Mouse (Mus musculus): ENCODE results near the gene Taok2. TPM values are rescaled to one million over a fixed set of nuclear protein-coding genes. Genes with fewer than 3 reads are reported as not detected.
"Not testable (repeated sequence)": the region's sequence is repeated elsewhere in the genome, so short reads cannot be mapped to it uniquely, and the experiment has no call there.

Taok2 gene
- polyA plus RNA-seq, 1 experiment from 2014 or later: 53.4 TPM

DNA sequence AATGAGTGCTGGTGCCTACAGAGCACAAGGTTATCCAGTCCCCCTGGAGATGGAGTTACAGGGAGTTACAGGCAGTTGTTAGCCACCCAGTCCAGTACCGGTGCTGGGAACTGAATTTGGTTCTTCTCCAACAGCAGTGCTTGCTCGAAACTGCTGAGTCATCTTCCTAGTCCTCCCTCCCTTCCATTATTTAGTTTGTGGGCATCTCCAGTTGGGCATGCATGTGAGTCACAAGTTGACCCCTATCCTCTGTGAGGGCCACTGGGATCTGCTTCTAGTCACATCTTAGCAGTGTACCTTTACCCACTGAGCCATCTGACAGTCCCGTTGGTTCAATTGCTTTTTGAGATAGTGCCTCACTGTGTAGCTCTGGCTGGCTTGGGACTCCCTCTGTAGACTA lies 21.1 kb upstream of the Taok2 start:
- Histone ChIP-seq H3K9me3 (no peaks in the 10 kb centered on the region), H3K9ac (no peak overlapping the region), H3K4me1 (no peaks in the 10 kb centered on the region), H3K36me3 (no peaks in the 10 kb centered on the region), H3K4me2 (no peak overlapping the region), H3K4me3 (no peak overlapping the region), H3K27ac (no peak overlapping the region), H3K27me3 (no peaks in the 10 kb centered on the region)
- 68% methylated on average over 3 of the region's 3 CpGs for WGBS
- no peak for ATAC-seq (ENCODE audit: insufficient number of reproducible peaks, insufficient read depth, low FRiP score, low TSS enrichment, low read depth)

DNA sequence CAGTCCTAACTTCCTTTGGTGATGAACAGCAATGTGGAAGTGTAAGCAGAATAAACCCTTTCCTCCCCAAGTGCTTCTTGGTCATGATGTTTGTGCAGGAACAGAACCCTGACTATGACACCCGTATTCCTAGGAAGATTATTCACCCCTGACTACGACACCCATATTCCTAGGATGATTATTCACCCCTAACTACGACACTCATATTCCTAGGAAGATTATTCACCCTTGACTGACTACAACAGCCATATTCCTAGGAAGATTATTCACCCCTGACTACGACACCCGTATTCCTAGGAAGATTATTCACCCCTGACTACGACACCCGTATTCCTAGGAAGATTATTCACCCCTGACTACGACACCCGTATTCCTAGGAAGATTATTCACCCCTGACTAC lies 15.3 kb upstream of the Taok2 start:
- H3K36me3 ChIP-seq; H3K9me3 ChIP-seq; H3K4me3 ChIP-seq; ATAC-seq (ENCODE audit: insufficient number of reproducible peaks, insufficient read depth, low FRiP score, low TSS enrichment, low read depth); H3K9ac ChIP-seq; H3K27ac ChIP-seq; H3K4me2 ChIP-seq; H3K27me3 ChIP-seq: not testable (repeated sequence)
- peaks cover 17% of the 10 kb centered on the region for H3K4me1 ChIP-seq
- 94% methylated on average over 9 of the region's 9 CpGs for whole genome bisulfite sequencing

DNA sequence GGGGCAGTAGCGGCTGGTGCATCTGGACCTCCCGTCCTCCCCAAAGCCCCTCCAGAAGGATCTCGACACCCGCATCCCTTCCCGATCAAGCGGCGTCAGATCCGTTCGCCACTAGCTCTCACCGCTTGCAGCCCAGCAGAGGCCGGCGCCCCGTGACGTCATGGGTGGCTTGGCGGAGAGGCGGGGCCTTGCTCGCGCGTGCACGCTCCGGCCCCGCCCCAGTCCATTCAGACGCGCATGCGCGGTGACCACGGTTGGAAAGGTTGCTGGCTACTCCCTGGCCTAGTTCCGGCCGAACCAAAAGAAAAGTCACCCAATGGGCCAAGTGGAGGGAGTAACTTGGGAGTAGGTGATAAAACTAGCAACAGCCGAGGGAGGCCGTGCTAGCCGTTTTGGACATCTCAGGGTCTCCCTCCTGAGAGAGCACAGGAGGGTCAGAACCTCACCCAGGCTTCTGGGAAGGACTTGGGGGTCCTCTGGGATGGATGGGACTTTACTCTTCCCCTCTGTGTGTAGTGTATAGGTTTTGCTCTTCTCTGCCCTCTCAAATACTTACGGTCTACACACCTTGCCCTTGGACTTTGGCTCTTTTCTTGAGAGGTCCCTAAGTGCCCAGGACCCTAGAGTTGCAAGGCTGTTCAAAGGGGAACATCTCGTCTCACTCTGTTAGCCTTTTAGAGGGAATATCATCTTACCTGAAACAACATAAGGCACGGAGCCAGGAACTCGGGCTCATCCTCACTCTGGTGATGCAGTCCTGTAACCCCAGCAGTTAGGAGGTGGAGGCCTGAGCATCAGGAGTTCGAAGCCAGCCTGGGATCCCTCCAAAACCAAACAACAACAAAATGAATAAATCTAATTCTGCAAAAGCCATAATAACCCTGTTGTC lies 13.8 kb upstream of the Taok2 start:
- H3K4me1 ChIP-seq: peaks cover 17% of the 10 kb centered on the region
- peak; percentile 91 for ATAC-seq (ENCODE audit: insufficient number of reproducible peaks, insufficient read depth, low FRiP score, low TSS enrichment, low read depth)
- H3K9ac ChIP-seq: peak overlapping the region; percentile 87
- H3K36me3 ChIP-seq: no peaks in the 10 kb centered on the region
- peak overlapping the region; percentile 77 for H3K4me2 ChIP-seq
- H3K9me3 ChIP-seq: no peaks in the 10 kb centered on the region
- H3K27ac ChIP-seq: peak overlapping the region; percentile 39; the same call in 1 of the 2 replicates
- H3K4me3 ChIP-seq: peak overlapping the region; percentile 69
- WGBS: 11% methylated on average over 37 of the region's 37 CpGs
- no peaks in the 10 kb centered on the region for H3K27me3 ChIP-seq

DNA sequence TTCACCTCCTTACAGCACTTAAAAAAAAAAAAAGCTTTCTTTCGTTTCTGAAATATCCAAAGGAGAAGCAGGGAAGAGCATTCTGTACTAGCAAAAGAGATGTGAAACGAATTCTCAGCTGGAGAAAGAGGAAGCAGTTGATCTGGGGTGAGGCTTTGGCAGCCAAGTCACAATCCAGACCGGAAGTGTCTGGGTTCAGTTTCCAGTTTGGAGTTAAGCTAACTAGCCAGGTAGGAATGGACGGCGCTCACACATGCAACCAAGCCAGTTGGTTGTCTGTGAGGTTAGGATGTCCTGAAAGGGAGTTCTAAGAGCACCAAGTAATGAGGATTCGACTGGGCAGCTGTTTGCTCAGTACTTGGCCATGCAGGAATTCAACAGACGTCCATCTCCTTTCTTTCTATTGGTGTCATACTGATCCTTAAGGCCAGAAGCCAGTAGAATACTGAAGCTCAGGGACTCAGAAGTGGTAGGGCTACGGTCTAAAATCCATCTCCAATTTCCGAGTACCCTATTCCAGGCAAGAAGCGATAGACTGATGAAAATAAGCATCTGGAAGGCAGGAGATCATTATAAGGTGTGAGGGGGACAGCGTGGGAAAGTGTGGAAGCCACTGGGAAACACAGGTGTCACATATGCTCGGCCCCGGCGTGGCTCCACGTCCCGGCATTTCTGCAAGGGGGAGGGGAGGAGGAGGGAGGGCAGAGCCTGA lies 13.0 kb upstream of the Taok2 start:
- H3K27ac ChIP-seq: peak overlapping the region; percentile 39; the same call in 1 of the 2 replicates
- peaks cover 17% of the 10 kb centered on the region for H3K4me1 ChIP-seq
- H3K4me3 ChIP-seq: peak overlapping the region; percentile 69
- H3K4me2 ChIP-seq: peak overlapping the region; percentile 77
- peak overlapping the region; percentile 87 for H3K9ac ChIP-seq
- ATAC-seq (ENCODE audit: insufficient number of reproducible peaks, insufficient read depth, low FRiP score, low TSS enrichment, low read depth): 0 out of 2 replicates have a peak, but pooled peaks have one; percentile 32
- 22% methylated on average over 16 of the region's 16 CpGs for WGBS
- H3K27me3 ChIP-seq: no peaks in the 10 kb centered on the region
- H3K36me3 ChIP-seq: no peaks in the 10 kb centered on the region
- H3K9me3 ChIP-seq: no peaks in the 10 kb centered on the region

DNA sequence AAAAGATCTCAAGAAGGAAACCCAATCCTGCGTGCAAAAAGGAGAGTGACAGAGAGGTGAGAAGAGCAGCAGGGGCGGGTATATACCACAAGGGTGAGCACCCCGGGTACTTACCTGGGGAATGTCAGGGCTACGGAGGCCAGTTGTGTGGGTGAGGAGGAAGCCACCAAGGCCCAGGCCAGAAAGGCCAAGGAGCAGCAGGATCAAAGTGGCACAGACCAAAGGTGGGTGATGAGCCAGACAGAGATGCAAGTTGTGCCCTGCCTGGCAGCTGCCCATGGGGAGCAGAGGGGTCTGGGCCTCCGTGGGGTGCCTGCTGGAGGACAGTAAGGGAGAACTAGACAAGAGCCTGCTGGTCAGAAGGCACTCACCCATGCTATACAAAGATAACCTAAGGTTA lies 12.4 kb upstream of the Taok2 start:
- Histone ChIP-seq H3K9me3 (no peaks in the 10 kb centered on the region), H3K36me3 (peaks cover under 1% of the 10 kb centered on the region; the same call in 1 of the 2 replicates), H3K9ac (no peak overlapping the region), H3K27me3 (no peaks in the 10 kb centered on the region), H3K4me1 (peaks cover 17% of the 10 kb centered on the region), H3K4me3 (no peak overlapping the region), H3K27ac (no peak overlapping the region), H3K4me2 (peak overlapping the region; percentile 77; the same call in 1 of the 2 replicates)
- ATAC-seq (ENCODE audit: insufficient number of reproducible peaks, insufficient read depth, low FRiP score, low TSS enrichment, low read depth): no peak
- 91% methylated on average over 5 of the region's 5 CpGs for WGBS

DNA sequence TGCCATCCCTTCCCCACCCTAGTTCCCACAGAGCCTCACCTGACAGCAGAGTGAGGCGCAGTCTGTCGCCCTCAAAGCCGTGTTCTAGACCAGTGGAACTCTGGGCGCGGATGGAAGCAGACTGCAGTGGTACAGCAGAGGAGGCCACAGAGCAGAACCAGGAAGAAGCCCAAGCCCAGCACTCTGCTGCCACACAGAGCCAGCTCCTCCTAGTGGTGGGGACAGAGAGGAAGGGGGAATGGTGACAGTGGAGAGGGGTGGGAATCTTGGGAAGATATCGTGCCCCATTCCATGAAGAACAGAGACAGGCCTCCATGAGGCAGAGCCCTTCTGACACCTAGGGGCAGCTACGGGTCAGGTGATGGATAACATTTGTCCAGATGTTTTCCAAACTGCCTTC lies 4.3 kb upstream of the Taok2 start:
- Histone ChIP-seq H3K4me2 (no peak overlapping the region), H3K9ac (no peak overlapping the region), H3K4me3 (no peak overlapping the region), H3K27me3 (no peaks in the 10 kb centered on the region), H3K36me3 (peaks cover 13% of the 10 kb centered on the region), H3K27ac (no peak overlapping the region), H3K4me1 (peaks cover 2% of the 10 kb centered on the region; the same call in 1 of the 2 replicates), H3K9me3 (no peaks in the 10 kb centered on the region)
- no peak for ATAC-seq (ENCODE audit: insufficient number of reproducible peaks, insufficient read depth, low FRiP score, low TSS enrichment, low read depth)
- 53% methylated on average over 7 of the region's 7 CpGs for WGBS

DNA sequence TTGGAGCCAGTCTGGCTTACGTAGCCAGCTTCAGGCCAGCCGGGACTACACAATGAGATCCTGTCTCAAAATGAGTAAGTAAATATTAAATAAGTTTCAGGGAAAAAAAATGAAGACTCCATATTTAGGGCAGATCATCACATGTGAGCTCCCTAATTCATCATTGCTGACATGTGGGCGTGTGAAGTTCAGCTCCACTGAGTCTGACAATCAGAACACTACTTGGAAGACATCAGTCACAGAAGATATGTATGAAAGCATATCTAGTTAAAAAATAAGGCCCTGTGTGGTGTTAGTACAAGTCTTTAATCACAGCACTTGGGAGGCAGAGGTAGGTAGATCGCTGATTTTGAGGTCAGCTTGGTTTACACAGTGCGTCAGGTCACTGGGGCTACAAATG lies 2.8 kb upstream of the Taok2 start:
- ATAC-seq (ENCODE audit: insufficient number of reproducible peaks, insufficient read depth, low FRiP score, low TSS enrichment, low read depth): no peak
- 85% methylated on average over 5 of the region's 5 CpGs for WGBS

DNA sequence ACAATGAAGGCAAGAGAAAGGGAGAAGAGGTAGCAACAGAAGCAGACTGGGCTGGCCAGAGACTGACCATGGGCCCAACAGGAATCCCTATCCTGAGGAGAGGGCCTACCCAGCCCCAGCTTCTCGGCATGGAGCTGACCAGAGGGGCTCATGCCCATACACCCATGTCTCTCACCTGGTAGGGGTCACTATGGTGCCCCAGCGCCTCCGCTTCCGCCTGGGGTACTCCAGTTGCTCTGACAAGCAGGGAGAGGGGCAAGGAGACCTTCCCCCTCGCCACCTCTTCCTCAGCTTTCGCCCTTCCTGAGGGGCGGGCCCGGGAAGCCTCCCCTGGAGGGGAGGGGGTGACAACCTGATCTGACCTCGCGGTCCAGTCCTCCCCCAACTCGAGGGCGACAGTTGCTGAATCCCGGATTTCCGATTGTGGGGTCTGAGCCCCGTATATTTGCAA lies 747 bp downstream of the Taok2 start:
- H3K27ac ChIP-seq: peak overlapping the region; percentile 93
- 0% methylated on average over 14 of the region's 15 CpGs for WGBS
- no peak for ATAC-seq (ENCODE audit: insufficient number of reproducible peaks, insufficient read depth, low FRiP score, low TSS enrichment, low read depth)
- peaks cover 32% of the 10 kb centered on the region for H3K4me1 ChIP-seq
- H3K9me3 ChIP-seq: no peaks in the 10 kb centered on the region
- H3K27me3 ChIP-seq: no peaks in the 10 kb centered on the region
- H3K9ac ChIP-seq: peak overlapping the region; percentile 93
- H3K36me3 ChIP-seq: peaks cover 26% of the 10 kb centered on the region
- peak overlapping the region; percentile 100 for H3K4me2 ChIP-seq
- peak overlapping the region; percentile 77 for H3K4me3 ChIP-seq

More for the DNA sequence above, 2.8 kb upstream of the Taok2 start:
- H3K4me2 ChIP-seq: no peak overlapping the region
- H3K27ac ChIP-seq: no peak overlapping the region
- H3K4me1 ChIP-seq: peaks cover 17% of the 10 kb centered on the region
- no peaks in the 10 kb centered on the region for H3K9me3 ChIP-seq
- H3K27me3 ChIP-seq: no peaks in the 10 kb centered on the region
- H3K4me3 ChIP-seq: no peak overlapping the region
- no peak overlapping the region for H3K9ac ChIP-seq
- H3K36me3 ChIP-seq: peaks cover 13% of the 10 kb centered on the region

DNA sequence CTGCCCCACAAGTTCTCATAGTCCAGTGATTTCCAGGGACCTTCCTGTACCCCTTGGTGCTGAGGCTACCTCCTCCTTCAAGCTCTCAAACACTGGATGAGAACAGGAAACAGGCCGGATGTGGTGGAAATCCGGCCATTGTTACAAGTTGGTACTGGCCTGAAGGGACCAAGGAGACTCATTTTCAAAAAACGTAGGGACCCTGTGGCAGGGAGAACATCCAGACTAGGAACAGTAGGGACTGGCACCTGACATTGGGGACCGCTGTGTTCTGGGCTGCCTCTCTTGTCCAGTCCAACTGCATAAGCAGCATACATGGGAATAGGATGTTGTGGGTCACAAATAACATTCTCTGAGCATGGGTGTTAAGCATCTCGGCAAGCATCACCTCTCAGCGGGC lies 3.5 kb downstream of the Taok2 start:
- Histone ChIP-seq H3K27me3 (no peaks in the 10 kb centered on the region), H3K27ac (0 out of 2 replicates have a peak overlapping the region, but pooled peaks have one; percentile 24), H3K9ac (peak overlapping the region; percentile 93; the same call in 1 of the 2 replicates), H3K4me1 (peaks cover 32% of the 10 kb centered on the region), H3K4me3 (peak overlapping the region; percentile 77; the same call in 1 of the 2 replicates), H3K36me3 (peaks cover 51% of the 10 kb centered on the region), H3K9me3 (no peaks in the 10 kb centered on the region), H3K4me2 (peak overlapping the region; percentile 100)
- no peak for ATAC-seq (ENCODE audit: insufficient number of reproducible peaks, insufficient read depth, low FRiP score, low TSS enrichment, low read depth)
- WGBS: 76% methylated on average over 6 of the region's 6 CpGs

DNA sequence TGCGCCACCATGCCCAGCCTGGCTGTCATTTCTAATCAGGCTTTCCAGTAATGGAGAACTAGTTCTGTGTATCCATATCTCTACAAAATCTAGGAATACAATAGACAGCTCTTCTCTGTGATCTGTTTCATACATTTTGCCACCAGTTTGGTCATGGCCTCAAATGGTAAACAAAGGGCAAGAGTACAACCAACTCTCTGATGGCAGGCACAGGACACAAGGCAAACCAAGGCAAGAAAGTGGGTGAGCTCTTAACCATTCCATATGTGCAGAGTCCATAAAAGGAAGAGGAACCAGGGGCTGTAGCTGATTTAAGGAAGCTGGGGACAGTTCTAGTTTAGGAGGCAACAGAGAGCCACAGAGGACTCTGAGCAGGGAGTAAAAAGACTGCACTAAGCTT lies 7.3 kb downstream of the Taok2 start:
- no peak overlapping the region for H3K4me3 ChIP-seq
- H3K9ac ChIP-seq: no peak overlapping the region
- peaks cover 15% of the 10 kb centered on the region for H3K4me1 ChIP-seq
- no peak overlapping the region for H3K27ac ChIP-seq
- WGBS: 83% methylated on average over 1 of the region's 1 CpGs
- H3K9me3 ChIP-seq: no peaks in the 10 kb centered on the region
- no peaks in the 10 kb centered on the region for H3K27me3 ChIP-seq
- no peak overlapping the region for H3K4me2 ChIP-seq
- ATAC-seq (ENCODE audit: insufficient number of reproducible peaks, insufficient read depth, low FRiP score, low TSS enrichment, low read depth): no peak
- peaks cover 88% of the 10 kb centered on the region for H3K36me3 ChIP-seq

DNA sequence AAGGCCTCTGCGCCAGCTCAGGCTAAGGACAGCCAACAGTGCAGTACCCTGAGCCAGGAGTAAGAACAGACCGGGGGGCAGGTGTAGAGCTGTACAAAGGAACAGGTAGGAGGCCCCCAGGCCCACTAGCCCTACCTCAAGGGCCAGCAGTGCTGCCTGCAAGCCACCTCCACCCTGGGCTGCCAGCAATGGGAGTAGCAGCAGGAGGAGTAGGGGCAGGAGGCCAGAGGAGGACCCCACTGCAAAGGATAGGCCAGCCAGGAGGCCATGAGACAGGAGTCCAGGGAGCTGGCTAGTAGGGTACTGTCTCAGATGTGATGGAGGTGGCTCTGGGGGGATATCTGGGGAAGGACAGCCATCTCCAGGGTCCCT lies 14.0 kb downstream of the Taok2 start:
- no peak for ATAC-seq (ENCODE audit: insufficient number of reproducible peaks, insufficient read depth, low FRiP score, low TSS enrichment, low read depth)
- 0 out of 2 replicates have a peak, but pooled peaks cover 3% of the 10 kb centered on the region for H3K4me1 ChIP-seq
- no peaks in the 10 kb centered on the region for H3K9me3 ChIP-seq
- H3K27ac ChIP-seq: no peak overlapping the region
- H3K36me3 ChIP-seq: peaks cover 99% of the 10 kb centered on the region
- no peak overlapping the region for H3K4me2 ChIP-seq
- H3K4me3 ChIP-seq: no peak overlapping the region
- H3K9ac ChIP-seq: no peak overlapping the region
- no peaks in the 10 kb centered on the region for H3K27me3 ChIP-seq
- WGBS: 93% methylated on average over 2 of the region's 2 CpGs

Data from embryonic facial prominence, embryonic 13.5 days (tissue).